Mouse (Mus musculus) embryonic facial prominence, embryonic 10.5 days (tissue): Measurements from ENCODE around the gene D430042O09Rik. TPM values are rescaled to one million over a fixed set of nuclear protein-coding genes. Genes with fewer than 3 reads are reported as not detected.
A peak's percentile ranks its signal among the peaks of the same experiment; 100 is the strongest.
"Not testable (repeated sequence)": the region's sequence is repeated elsewhere in the genome, so short reads cannot be mapped to it uniquely, and the experiment has no call there.

ENCODE experiments used
- DNase-seq: peaks from one replicate; pipeline ENCODE4 v3.0.0-alpha.2; 2017; ENCODE audit warnings: low spot score
- H3K27ac ChIP-seq: fragments of 300-500 bp; sonication (generic); replicated peaks from 2 replicates; pipeline ENCODE4 v1.5.1; 2016; ENCODE audit warnings: mild to moderate bottlenecking
- H3K27me3 ChIP-seq: fragments of 300-500 bp; sonication (generic); replicated peaks from 2 replicates; pipeline ENCODE4 v1.6.1; 2016; ENCODE audit warnings: low read depth, mild to moderate bottlenecking; ENCODE audit not compliant: poor library complexity, severe bottlenecking
- H3K36me3 ChIP-seq: fragments of 300-500 bp; sonication (generic); replicated peaks from 2 replicates; pipeline ENCODE4 v1.6.1; 2016; ENCODE audit warnings: mild to moderate bottlenecking, moderate library complexity
- H3K4me1 ChIP-seq: fragments of 300-500 bp; sonication (generic); 2 replicates; pipeline ENCODE4 v1.6.1; 2016
- H3K4me3 ChIP-seq: fragments of 300-500 bp; sonication (generic); 2 replicates; pipeline ENCODE4 v1.5.1; 2016; ENCODE audit warnings: mild to moderate bottlenecking, moderate library complexity
- H3K9me3 ChIP-seq: fragments of 300-500 bp; sonication (generic); 2 replicates; pipeline ENCODE4 v1.6.1; 2016; ENCODE audit warnings: mild to moderate bottlenecking
- WGBS: fragments of 180-500 bp; shearing (Covaris S2); methylation state at CpG from one replicate; pipeline ENCODE4 v1.1.7; 2016; 5-methylcytosine and 5-hydroxymethylcytosine counted together
- polyA plus RNA-seq: library from polyadenylated mRNA; unstranded; fragments of >200 nt; fragmentation: Nextera tagmentation; extraction: Ambion mirVana; gene quantifications from 2 replicates; pipeline ENCODE4 v1.2.1, GENCODE M21; 2016

Gene D430042O09Rik
- 8.8 and 8.9 TPM in 2 replicates for polyA plus RNA-seq

GRCm38 (mm10) chr7:125707593-125708022 lies at the start of gene D430042O09Rik, which contains the start of gene Gtf3c1:
TSS of gene D430042O09Rik (plus strand) at chr7:125707888.
TSS of gene Gtf3c1 (minus strand) at chr7:125707780.
- Histone ChIP-seq H3K9me3 (no peaks in the 10 kb centered on the region), H3K36me3 (peaks cover 42% of the 10 kb centered on the region), H3K27ac (peak within 1 kb of the TSS; percentile 94), H3K27me3 (no peaks in the 10 kb centered on the region), H3K4me3 (peak within 1 kb of the TSS; percentile 97), H3K4me1 (peaks cover 49% of the 10 kb centered on the region)
- WGBS = under 1% methylated on average over 45 of the region's 45 CpGs
- DNase-seq = peak; percentile 100

GRCm38 (mm10) chr7:125663654-125664053 lies 44.0 kb upstream of the D430042O09Rik start:
- Histone ChIP-seq H3K27ac (no peak overlapping the region), H3K4me1 (no peaks in the 10 kb centered on the region), H3K9me3 (no peaks in the 10 kb centered on the region), H3K4me3 (no peak overlapping the region), H3K36me3 (peaks cover 100% of the 10 kb centered on the region), H3K27me3 (no peaks in the 10 kb centered on the region)
- 89% methylated on average over 3 of the region's 3 CpGs for WGBS
- DNase-seq = no peak

GRCm38 (mm10) chr7:125670865-125671264 lies 36.8 kb upstream of the D430042O09Rik start:
- WGBS = 93% methylated on average over 6 of the region's 6 CpGs
- Histone ChIP-seq H3K36me3 (peaks cover 100% of the 10 kb centered on the region), H3K9me3 (no peaks in the 10 kb centered on the region)

DNA sequence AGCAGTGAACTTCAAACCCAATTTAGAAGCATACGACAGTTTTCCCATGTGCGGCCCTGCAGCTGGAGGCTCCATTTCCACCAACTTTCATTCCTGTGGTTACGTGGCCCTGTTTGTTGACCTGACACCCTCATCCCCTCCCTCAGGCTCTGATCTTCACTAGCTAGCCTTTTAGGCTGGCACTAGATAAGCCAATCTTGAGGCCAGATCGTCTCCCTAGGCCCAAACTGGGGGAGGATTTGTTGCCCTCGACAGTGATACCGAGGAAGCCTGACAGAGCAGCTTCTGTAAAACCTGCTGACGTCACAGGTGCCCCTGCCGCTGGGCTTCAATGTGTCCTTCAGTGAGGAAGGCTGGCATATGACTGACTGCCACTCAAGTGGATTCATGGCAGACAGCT lies 36.3 kb upstream of the D430042O09Rik start:
- WGBS = 93% methylated on average over 8 of the region's 8 CpGs
- H3K9me3 ChIP-seq = no peaks in the 10 kb centered on the region
- H3K4me3 ChIP-seq = no peak overlapping the region
- H3K27me3 ChIP-seq = no peaks in the 10 kb centered on the region
- peaks cover 100% of the 10 kb centered on the region for H3K36me3 ChIP-seq
- no peak overlapping the region for H3K27ac ChIP-seq
- no peaks in the 10 kb centered on the region for H3K4me1 ChIP-seq
- no peak for DNase-seq

More at GRCm38 (mm10) chr7:125670865-125671264, 36.8 kb upstream of the D430042O09Rik start:
- no peak overlapping the region for H3K4me3 ChIP-seq
- H3K27ac ChIP-seq = no peak overlapping the region
- no peaks in the 10 kb centered on the region for H3K4me1 ChIP-seq
- DNase-seq = no peak
- H3K27me3 ChIP-seq = no peaks in the 10 kb centered on the region

- WGBS = 89% methylated on average over 2 of the region's 2 CpGs
- H3K36me3 ChIP-seq = peaks cover 100% of the 10 kb centered on the region
Observed at GRCm38 (mm10) chr7:125674916-125675315, 32.8 kb upstream of the D430042O09Rik start.

GRCm38 (mm10) chr7:125678756-125679155 lies 28.9 kb upstream of the D430042O09Rik start:
- Histone ChIP-seq H3K9me3 (no peaks in the 10 kb centered on the region), H3K4me3 (no peak overlapping the region), H3K27ac (no peak overlapping the region), H3K4me1 (no peaks in the 10 kb centered on the region), H3K27me3 (no peaks in the 10 kb centered on the region), H3K36me3 (peaks cover 99% of the 10 kb centered on the region)
- DNase-seq = no peak
- 87% methylated on average over 8 of the region's 8 CpGs for WGBS

More at GRCm38 (mm10) chr7:125674916-125675315, 32.8 kb upstream of the D430042O09Rik start:
- Histone ChIP-seq H3K4me1 (no peaks in the 10 kb centered on the region), H3K4me3 (no peak overlapping the region), H3K27me3 (no peaks in the 10 kb centered on the region), H3K27ac (no peak overlapping the region), H3K9me3 (no peaks in the 10 kb centered on the region)
- peak; percentile 56 for DNase-seq

DNA sequence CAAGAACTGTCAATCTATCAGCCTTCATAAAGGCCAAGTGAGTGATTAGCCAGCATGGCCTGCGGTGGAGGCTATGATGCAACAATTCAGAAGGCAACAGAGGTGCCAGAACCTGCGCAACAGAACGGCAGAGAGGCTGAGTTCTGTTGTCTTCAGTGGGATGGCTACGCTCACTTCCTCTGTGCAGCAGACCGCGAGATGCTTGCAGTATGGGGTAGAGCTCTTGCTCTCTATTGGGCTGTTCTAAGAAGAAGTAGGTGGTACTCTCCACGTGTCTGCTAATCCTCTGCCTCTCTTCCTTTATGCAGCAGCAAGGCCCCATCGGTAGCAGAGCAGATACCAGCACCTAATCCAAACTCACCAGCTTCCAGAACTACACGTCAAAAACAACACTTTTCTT lies 27.8 kb upstream of the D430042O09Rik start:
- H3K36me3 ChIP-seq = peaks cover 94% of the 10 kb centered on the region
- H3K4me3 ChIP-seq = no peak overlapping the region
- no peaks in the 10 kb centered on the region for H3K4me1 ChIP-seq
- no peak for DNase-seq
- H3K27me3 ChIP-seq = no peaks in the 10 kb centered on the region
- H3K27ac ChIP-seq = no peak overlapping the region
- H3K9me3 ChIP-seq = no peaks in the 10 kb centered on the region
- 86% methylated on average over 9 of the region's 9 CpGs for WGBS

- peaks cover 99% of the 10 kb centered on the region for H3K36me3 ChIP-seq
- no peak overlapping the region for H3K27ac ChIP-seq
- DNase-seq = no peak
- H3K9me3 ChIP-seq = no peaks in the 10 kb centered on the region
- H3K4me1 ChIP-seq = no peaks in the 10 kb centered on the region
- WGBS = 90% methylated on average over 4 of the region's 4 CpGs
- H3K4me3 ChIP-seq = no peak overlapping the region
- H3K27me3 ChIP-seq = no peaks in the 10 kb centered on the region
Observed at GRCm38 (mm10) chr7:125690516-125690915, 17.2 kb upstream of the D430042O09Rik start.

- H3K27ac ChIP-seq = no peak overlapping the region
- no peak overlapping the region for H3K4me3 ChIP-seq
- H3K36me3 ChIP-seq = peaks cover 100% of the 10 kb centered on the region
- WGBS = 85% methylated on average over 5 of the region's 5 CpGs
- no peak for DNase-seq
- peaks cover 10% of the 10 kb centered on the region for H3K9me3 ChIP-seq
- H3K27me3 ChIP-seq = no peaks in the 10 kb centered on the region
- H3K4me1 ChIP-seq = no peaks in the 10 kb centered on the region
Observed at GRCm38 (mm10) chr7:125694056-125694455, 13.6 kb upstream of the D430042O09Rik start.

DNA sequence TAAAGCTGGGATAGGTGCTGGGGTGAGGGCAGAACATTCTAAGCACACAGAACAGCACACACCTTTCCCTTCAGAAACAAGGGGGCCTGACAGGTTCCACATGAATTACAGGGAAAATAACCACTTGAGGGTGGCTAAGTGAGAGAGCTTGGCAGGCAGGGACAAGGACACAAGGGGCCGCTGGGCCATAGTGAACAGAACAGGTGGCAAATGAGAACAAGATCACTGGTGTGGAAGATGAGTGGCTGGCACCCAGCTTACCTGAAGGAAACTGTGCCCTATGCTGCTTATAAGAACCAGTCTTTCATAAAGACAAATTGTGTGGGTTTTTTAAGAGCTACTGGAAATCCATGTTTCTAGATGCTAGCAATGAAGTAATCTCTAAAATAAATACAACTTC lies 4.9 kb upstream of the D430042O09Rik start:
- Histone ChIP-seq H3K27me3 (no peaks in the 10 kb centered on the region), H3K4me3 (no peak overlapping the region), H3K36me3 (peaks cover 74% of the 10 kb centered on the region), H3K9me3 (peaks cover 17% of the 10 kb centered on the region), H3K27ac (no peak overlapping the region), H3K4me1 (peaks cover 29% of the 10 kb centered on the region)
- DNase-seq = no peak
- WGBS = 93% methylated on average over 1 of the region's 1 CpGs

DNA sequence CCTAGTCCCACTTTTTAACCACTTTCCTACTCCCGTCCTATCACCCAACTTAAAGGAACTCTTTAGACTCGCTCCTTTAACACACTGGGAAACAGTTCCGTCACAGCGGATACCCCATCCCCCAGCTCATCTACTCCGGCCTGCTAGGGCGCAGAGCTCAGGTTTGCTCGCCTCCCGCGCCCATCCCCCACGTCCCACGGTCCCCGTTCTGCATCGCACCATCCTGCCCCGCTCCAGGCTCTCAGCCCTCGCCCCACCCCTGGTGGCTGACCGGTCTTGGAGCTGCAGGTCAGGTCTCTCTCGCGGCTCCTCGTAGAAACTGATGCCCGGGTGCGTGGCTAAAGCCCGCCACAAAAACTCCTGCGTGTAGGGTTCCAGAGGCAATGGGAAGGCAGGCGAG lies 502 bp upstream of the D430042O09Rik start:
- under 1% methylated on average over 24 of the region's 24 CpGs for WGBS
- Histone ChIP-seq H3K9me3 (no peaks in the 10 kb centered on the region), H3K36me3 (peaks cover 45% of the 10 kb centered on the region), H3K27ac (peak overlapping the region; percentile 94), H3K27me3 (no peaks in the 10 kb centered on the region), H3K4me3 (peak overlapping the region; percentile 97), H3K4me1 (peaks cover 49% of the 10 kb centered on the region)
- peak; percentile 84 for DNase-seq

DNA sequence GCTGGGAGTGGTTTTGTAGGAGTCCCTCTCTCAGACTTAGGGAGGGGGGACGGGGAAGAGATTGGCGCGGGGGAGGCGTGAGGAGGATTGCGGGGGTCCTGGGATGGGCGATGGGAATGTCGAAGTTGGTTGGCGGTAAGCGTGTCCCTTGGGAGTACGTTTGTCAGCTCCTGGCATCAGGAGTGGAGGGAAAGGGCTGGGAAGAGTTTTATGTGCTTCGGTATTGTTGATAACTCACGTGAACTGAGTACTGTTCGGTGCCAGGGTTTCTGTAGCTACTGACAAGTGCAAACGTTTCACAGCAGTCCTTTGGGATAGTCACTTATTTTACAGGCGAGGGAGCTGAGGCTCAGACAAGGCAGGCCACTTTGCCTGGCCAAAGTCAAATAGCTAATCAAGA lies 412 bp downstream of the D430042O09Rik start:
- H3K9me3 ChIP-seq = no peaks in the 10 kb centered on the region
- WGBS = under 1% methylated on average over 15 of the region's 15 CpGs
- H3K27ac ChIP-seq = peak overlapping the region; percentile 94
- peak overlapping the region; percentile 97 for H3K4me3 ChIP-seq
- H3K27me3 ChIP-seq = no peaks in the 10 kb centered on the region
- DNase-seq = no peak
- H3K36me3 ChIP-seq = peaks cover 38% of the 10 kb centered on the region
- H3K4me1 ChIP-seq = peaks cover 51% of the 10 kb centered on the region

DNA sequence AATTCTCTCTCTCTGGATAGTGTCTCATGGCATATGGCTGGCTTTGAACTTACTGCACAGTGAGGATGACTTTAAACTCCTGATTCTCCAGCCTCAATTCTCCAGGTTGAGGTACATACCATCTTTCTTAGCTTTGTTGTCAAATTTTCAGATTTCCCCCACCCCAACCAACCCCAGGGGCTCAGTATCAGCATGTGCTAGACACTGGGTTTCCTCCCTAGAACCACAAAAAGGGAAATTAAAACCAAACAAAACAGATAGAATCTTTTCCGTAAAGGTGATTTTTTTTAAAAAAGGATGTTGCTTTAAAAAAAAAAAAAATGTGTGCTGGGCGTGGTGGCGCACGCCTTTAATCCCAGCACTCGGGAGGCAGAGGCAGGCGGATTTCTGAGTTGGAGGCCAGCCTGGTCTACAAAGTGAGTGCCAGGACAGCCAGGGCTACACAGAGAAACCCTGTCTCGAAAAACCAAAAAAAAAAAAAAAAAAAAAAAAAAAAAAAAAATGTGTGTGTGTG lies 5.9 kb downstream of the D430042O09Rik start:
- DNase-seq, H3K27me3 ChIP-seq, H3K4me3 ChIP-seq, H3K27ac ChIP-seq, H3K9me3 ChIP-seq: not testable (repeated sequence)
- peaks cover 21% of the 10 kb centered on the region for H3K4me1 ChIP-seq
- H3K36me3 ChIP-seq = 0 out of 2 replicates have a peak, but pooled peaks cover 16% of the 10 kb centered on the region
- WGBS = 92% methylated on average over 7 of the region's 7 CpGs
